Mouse (Mus musculus) liver, adult (tissue): ENCODE results near the gene Nfe2l3.

Experiments
- GATA4 ChIP-seq: IDR thresholded peaks from 2 replicates; pipeline ENCODE4 v1.6.1; 2014; ENCODE audit warnings: mild to moderate bottlenecking, low read length; ENCODE audit not compliant: insufficient replicate concordance

The Nfe2l3 gene

DNA sequence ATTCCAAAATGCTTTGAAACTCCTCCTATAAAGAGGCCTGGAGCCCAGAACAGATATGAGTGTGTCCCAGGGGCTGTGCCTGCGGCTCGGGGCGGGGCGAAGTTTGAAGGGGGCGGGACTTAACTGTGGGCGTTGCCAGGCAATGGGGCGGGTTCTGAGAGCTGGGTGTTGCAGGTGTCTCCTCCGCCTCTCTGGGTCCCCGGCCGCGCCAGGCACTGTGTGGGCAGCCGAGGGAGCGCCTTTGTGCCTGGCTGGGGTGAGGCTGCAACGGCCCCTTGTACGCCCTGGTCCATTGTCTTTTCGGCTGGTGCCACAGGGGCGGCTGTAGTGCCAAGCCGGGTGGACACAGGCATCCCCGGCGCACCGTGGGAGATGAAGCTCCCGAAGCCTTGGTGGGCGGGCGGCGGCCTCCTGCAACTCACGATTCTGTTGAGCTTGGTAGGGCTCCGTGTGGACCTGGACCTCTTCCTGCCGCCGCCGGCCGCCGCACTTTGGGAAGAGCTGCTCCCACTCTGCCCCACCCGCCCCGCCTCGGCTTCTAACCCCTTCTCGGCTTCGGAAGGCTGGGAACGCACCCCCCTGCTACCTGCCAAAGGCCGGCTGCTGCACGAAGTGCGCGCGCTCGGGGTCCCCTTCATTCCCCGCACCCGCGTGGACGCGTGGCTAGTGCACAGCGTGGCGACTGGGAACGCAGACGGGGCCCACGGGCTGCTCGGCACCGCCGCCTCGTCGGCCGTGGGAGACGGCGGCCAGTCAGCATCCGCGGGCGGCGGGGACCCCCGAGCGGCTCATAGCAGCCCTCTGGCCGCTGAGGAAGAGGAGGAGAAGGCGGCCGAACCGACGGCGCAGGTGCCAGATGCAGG lies at the start of gene Nfe2l3:
Nfe2l3 (plus strand) TSS at position 136 of the 863 bp plus-strand sequence.
- TF ChIP-seq GATA4 = no peak

DNA sequence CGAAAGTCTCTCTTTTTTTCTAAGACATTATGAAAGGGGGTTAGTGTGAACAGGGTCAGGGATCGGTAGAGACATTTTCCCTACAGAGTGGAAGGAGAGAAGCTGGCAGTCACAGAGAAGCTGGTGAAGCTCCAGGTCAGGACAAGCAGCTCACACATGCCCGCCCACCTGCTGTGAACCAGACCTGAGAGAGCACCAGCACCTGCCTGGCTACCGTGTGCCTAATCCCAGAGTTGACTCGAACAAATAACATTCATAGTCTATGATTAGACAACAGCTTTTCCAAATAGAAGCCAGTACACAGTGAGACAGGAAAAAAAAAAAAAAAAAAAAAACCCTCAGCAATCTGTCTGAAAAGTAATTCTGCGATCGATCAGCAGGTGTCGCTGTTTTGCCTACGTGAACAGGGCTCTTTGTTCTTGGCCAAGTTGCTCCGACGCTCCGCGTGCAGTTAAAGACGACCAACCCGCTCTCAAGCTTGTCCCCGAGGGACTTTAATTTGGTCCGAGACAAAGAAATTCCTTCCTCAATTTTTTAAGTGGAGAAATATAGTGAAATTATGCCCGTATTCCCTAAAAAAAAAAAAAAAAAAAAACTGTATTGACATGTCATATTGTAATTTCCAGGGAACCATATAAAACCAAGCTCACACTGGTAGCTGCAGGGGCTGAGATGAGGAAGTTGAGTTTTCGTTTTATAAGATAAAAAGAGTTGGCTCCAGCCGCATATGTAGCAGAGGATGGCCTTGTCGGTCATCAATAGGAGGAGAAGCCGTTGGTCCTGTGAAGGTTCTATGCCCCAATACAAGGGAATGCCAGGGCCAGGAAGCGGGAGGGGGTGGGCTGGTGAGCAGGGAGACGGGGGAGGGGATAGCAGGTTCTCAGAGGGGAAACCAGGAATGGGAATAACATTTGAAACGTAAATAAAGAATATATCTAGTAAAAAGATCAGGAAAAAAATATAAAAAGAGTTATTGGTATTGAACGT lies 48.4 kb upstream of the Nfe2l3 start:
- no peak for TF ChIP-seq GATA4

DNA sequence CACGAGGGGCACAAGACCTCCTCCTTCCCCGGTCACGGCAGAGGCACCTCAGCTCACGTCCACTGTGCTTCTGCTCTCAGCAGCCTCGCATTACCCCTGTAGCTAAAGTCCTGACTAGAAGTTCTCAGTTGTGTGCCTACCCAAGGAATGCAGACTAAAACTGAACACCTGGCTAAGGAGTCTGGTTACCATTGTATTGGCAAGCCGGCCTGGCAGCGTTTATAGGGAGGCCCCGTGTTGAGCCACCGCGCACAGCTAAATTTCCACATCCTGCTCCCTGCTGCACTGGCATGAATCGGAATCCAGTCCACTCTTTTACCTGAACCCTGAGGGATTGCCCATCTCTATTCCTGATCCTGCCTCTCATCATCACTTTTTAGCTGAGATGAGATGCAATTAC lies 42.0 kb upstream of the Nfe2l3 start:
- TF ChIP-seq GATA4 = no peak

DNA sequence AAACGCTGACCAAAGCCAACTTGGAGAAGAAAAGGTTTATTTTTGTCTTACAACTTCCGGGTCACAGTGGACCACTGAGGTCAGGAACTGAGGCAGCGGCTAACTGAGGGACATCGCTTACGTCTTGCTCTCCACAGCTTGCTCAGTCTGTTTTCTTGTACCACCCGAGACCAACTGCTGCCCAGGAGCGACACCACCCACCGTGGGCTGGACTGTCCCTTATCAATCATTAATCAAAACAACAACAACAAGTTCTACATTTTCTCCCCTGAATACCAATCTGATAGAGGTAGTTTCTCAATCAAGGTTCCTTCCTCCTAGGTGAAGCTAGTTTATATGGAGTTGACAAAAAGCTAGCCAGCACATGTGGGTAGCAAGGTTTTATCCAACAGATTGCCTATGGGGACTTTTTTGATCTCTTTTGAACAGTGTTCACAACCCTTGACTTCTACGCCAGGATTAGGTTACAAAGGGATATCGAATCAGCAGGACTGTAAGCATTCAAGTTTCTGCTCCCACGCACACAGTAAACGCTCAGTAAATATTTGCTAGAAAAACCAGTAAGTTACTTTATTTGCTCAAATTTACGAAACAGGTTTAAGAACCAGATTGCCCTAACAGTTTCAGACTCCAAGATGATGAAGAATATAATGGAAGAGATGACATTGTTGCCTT lies 40.5 kb upstream of the Nfe2l3 start:
- TF ChIP-seq GATA4 = no peak

DNA sequence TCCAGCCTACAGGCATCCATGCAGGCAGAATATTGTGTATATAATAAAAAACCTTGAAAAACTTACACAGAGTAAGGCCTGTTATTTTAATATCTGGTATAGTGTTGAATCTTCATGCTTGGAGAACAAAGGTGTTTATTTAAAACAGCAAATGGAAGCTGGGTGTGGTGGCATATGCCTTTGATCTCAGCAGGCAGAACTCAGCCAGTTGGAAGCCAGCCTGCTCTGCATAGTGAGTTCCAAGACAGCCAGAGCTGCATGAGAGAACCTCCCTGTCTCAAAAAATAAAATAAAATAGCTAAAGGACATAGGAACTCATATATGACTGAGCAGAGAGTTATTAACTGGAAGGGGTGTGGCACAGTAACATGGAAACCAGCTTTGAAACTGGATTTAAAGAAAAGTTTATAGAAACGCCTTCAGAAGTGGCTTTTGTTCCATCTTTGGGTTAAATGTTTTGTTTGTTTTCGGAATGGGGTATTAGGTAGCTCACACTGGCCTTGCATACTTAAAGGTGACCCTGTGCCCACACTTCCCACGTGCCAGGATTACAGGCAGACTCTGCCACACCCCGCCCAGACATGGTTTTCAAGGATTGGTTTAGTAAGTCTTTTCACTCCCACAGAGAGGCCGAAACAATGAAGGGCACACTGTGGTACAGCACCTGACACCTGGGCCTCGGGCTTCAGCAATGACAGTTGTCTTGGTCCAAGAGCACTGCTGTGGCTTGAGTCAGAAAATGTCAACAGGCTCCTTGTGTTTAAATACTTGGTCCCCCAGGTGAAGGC lies 38.9 kb upstream of the Nfe2l3 start:
- no peak for TF ChIP-seq GATA4

DNA sequence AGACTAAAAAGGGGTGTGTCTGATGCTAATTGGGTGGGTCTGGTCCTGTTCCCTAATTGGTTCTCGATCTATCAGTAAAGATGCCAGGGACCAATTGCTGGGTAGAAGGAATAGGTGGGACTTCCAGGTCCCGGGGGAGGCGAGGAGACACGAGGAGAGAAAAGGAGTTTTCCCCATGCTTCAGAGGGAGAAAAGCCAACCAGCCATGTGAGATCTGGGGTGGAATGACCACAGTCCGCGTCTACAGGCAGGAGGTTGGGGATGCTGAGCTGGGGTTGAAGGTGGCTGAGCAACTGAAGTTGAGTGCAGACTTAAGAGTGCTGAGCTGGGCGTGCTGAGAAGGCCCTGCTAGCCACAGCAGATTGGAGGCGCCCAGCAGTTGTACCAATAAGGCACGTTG lies 37.0 kb upstream of the Nfe2l3 start:
- TF ChIP-seq GATA4 = no peak

DNA sequence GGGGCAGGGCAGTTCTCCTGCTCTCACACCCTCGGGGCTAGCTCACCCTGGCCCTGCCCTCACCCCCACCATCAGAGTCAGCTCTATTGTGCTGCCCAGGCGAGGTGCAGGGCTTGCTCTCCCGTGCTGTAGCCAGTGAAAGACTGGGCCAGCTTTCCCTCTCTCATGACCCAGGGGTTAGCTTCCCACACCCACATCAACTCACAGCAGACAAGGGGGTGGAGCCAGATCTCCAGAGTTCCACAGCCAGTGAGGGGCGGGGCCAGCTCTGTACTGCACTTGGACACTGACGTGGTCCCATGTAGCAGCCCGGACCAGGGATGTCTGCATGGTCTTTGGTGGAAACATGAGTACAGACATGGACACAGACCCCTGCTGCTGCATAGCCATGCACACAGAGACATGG lies 33.4 kb upstream of the Nfe2l3 start:
- TF ChIP-seq GATA4 = no peak

DNA sequence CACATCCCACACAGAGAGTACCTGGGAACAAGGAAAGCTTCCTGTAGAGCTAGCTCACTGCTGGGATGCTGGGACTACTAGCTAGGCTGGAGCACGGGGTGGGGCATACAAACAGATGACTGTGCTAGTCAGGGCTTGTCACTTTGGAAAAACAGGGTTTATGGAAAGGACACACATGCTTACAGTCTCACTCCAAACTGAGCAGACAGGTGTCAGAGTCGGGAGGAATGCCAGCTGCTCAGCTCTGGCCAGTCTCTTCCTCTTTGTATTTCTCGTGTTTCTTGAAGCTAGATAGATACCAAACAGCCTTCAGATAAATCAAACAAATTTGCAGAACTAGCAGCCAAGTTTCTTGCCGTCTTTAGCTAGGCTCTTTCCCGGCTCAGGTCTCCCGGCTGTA lies 31.2 kb upstream of the Nfe2l3 start:
- TF ChIP-seq GATA4 = no peak

DNA sequence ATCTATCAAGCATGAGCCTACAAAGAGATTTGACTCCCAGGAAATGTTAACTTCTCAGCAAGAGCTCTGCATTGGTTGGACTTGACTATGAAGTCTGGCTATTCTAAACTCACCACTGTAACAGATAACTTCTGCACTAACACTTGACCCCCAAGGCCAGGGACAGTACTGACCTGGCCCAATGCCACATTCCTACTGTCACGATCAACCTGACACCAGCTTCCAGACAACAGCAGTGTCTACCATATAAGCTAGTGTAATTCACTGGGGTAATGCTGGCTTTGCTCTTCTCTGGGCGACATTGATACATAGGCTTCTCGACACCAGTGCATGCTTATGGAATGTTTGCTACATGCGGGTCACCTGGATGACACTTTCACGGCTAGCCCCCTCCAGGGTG lies 28.9 kb upstream of the Nfe2l3 start:
- TF ChIP-seq GATA4 = no peak

DNA sequence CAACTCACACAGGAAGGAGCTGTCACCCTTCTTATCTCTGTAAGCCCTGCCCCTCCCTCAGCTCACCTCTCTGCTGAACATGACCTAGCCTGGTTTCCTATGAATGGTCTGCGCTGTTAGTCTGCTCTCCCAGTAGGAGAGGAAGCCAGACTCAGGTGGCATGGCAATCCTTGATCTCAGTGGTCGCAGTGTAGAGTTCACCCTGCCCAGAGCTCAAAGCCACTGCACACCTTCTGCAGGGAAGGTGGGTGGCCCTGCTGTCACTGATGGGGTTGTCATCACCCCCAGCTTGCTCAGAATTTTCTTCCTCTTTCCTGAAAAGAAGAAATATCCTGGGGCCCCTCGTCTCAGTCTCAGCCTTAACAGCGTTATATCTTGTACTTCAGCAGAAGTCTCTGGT lies 28.0 kb upstream of the Nfe2l3 start:
- TF ChIP-seq GATA4 = no peak

DNA sequence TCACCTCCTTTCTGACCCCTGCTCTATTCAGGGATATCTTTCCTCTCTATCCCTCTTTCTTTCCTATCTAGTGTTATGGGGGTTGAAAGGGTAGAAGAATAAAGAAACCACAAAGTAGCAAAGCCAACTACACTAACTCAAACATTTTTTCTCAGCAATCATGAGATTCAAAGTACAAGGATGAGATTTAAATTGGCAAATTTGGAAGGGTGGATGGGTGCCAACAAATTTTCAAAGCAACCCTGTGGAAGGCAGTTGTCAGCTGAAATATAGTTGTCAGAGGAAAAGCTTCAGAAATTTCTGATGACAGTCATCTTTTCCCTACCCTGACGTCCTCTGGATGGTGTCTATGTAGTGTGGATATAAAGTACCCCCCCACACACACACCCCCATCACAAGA lies 16.0 kb upstream of the Nfe2l3 start:
- no peak for TF ChIP-seq GATA4

DNA sequence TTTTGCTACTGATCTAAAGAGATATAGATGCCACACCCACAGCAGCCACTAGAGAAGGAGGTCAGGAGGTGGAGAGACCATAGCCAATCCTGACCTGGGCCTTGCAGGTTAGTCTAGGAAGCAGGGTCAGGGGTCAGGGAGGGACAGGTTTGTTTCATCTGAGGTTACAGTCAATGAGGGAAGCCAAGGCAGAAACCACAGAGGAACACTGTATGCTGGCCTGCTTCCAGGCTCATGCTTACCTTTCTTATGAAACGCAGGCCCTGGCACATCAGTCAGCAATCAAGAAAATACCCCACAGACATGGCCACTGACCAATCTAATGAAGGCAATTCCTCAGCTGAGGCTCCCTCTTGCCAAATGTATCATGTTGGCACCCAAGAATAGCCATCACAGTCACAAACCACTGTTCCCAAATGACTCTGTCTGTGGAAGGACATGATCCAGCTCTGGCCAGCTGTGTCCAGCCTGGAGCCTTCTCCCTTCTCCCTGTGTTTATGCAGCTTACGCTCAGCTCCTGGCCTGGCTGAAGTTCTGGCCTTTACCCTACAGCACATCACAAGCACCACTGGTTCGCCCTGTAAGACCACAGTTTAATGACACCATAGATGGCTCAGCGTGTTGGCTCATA lies 15.0 kb upstream of the Nfe2l3 start:
- TF ChIP-seq GATA4 = no peak

DNA sequence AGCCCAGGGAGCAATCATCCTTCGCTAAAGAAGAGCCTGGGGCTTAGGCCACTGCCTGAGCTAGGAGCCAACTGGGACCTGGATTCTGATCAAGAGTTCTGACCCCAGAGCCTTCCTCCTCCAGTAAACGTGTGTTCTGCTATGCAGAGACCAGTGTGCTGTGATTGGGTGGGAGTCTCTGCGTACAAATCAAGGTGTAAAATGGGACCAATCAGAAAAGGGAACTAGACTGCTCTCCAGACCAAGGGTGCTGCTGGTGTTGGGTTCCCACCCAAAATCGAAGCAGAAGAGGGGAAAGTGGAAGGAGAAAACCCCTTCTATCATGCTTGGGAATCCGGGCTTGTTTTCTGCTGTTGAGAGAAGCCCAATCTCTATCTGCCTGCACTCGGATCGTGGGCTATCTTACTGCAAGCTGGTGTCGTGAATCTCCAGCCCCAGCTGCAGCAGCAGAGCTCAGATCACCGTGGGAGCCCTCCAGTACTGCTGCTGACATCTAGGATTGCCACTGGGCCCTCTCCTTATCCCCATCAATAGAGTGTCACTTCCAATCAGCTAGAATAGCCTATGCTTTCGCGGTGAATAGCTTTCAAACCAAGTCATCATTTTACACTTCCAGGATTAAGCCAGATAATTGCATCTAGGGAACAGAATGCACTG lies 8.9 kb upstream of the Nfe2l3 start:
- TF ChIP-seq GATA4 = no peak

DNA sequence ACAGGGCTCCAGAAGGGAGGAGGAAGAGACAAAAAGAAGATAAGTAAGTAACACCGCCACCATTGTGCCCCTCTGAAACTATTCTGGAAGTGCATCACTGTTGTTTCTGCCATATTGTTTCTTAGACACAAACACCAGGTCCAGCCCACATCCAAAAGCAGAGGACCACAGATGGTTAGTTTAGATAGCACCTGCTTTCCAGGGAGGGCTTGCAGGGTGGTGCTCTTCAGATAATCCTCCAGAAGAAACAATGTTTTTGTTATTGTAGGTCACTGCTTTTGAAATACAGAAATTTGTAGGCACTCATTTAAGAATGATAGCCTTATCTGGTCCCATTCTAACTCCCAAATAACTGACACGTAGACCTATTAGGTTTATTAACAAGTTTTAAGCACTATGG lies 7.9 kb upstream of the Nfe2l3 start:
- TF ChIP-seq GATA4 = no peak

DNA sequence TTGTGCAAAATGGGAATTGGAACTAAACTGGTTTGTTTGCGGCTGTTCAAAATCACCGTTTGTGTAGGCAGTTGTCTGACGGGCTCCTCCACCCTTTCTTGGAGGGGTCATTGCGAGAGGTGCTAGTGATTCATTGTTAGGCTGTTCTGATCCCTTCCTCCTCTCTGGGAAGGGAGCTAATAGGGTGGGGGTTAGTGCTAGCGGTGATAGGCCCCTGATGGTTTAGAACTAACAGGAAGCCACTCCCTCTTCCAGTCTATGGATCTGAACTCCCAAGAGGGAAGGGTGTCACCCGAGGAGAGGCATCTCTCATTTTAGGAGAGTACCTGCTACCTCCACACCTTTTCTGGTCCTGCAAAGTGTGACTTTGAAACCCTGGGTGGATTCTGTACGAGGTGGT lies 1.8 kb downstream of the Nfe2l3 start:
- no peak for TF ChIP-seq GATA4
